17 mouse cellular contexts compared by ENCODE assay signal in genomic region chr11:11122866-11123265, GRCm38 (mm10). TPM values are rescaled to one million over a fixed set of nuclear protein-coding genes. Genes with fewer than 3 reads are reported as not detected.
A peak's percentile ranks its signal among the peaks of the same experiment; 100 is the strongest.
DNase-seq lines count a peak whose midpoint lies in the region; ATAC-seq lines count a peak whose summit lies in the region.
"Had no signal": no experiment of that assay in that cellular context is flagged by ENCODE, and none has a peak within 500 bp of the region (broad histone marks: within the 10 kb centered on the region; RNA-seq: fewer than 3 reads in every experiment).

No protein-coding gene starts in this region.

- DNase-seq in cerebellum, postnatal 25 days, result peak; percentile 11 to 41
- peak; percentile 35 for DNase-seq in left cerebral cortex, postnatal 4 days
- no peak for DNase-seq in left cerebral cortex, adult 11 months (ENCODE audit: low spot score)
- peak; percentile 39 for DNase-seq in gastrocnemius, postnatal 10 days
- DNase-seq in heart, postnatal 36 days, result peak; percentile 28
- no peak for DNase-seq in urinary bladder, postnatal 14 days (ENCODE audit: low spot score)
- DNase-seq: adrenal gland, postnatal 36 days; cerebellum, adult 8-10 months; right cerebral cortex, postnatal 14 days; thymus, adult 18-20 months; thymus, postnatal 4 days had no signal

- intact Hi-C loops in left cerebral cortex, postnatal 4 days (cut with DNase I), result no loop called here
- intact Hi-C loops in heart, postnatal 36 days (cut with DNase I), result no loop called here

- ATAC-seq in cerebellum, adult (ENCODE audit: insufficient number of reproducible peaks, low FRiP score, low TSS enrichment), result no peak
- ATAC-seq: forebrain, embryonic 15.5 days; intestine, embryonic 15.5 days had no signal

RNA-seq across cellular contexts. Expression of gene Vwc2, which starts 8.8 kb away (rescaled TPM):
- total RNA-seq in left cerebral cortex, postnatal 4 days (2021), result 10 to 100 TPM in 1 of 2 experiments, 1 to 10 TPM in 1; 9.8 to 11.4 TPM
- 1 to 10 TPM; 1.5 to 2.3 TPM for total RNA-seq in gastrocnemius, postnatal 10 days (2021)
- total RNA-seq in heart, postnatal 36 days (2021), result not detected
- total RNA-seq: CH12.LX; MEL; neutrophil, adult 5-6 weeks had no signal

Comparison
In these comparisons a context has a peak if more than half of its experiments do, and no peak if none do; other contexts are left out.
1. DNase-seq: peak in cerebellum, postnatal 25 days (2 of 2), left cerebral cortex, postnatal 4 days (single experiment), gastrocnemius, postnatal 10 days (single experiment) and heart, postnatal 36 days (2 of 2); none in left cerebral cortex, adult 11 months (single experiment) and urinary bladder, postnatal 14 days (single experiment).